Mouse (Mus musculus): Measurements from ENCODE around the gene Olfr690. TPM values are rescaled to one million over a fixed set of nuclear protein-coding genes. Genes with fewer than 3 reads are reported as not detected.

The Olfr690 gene
- total RNA-seq, 2 experiments from 2014 or later = not detected

Other genes starting within 250 kb of the Olfr690 start
- not detected for gene Olfr680-ps1, start 241.3 kb downstream of the Olfr690 start, total RNA-seq (2021)
- gene Olfr681, start 217.3 kb downstream of the Olfr690 start, total RNA-seq (2021) = not detected
- not detected for gene Olfr683, start 187.1 kb downstream of the Olfr690 start, total RNA-seq (2021)
- not detected for gene Olfr684, start 170.5 kb downstream of the Olfr690 start, total RNA-seq (2021)
- gene Olfr685, start 148.1 kb downstream of the Olfr690 start, total RNA-seq (2021) = not detected
- not detected for gene Olfr686, start 126.6 kb downstream of the Olfr690 start, total RNA-seq (2021)
- not detected for gene Olfr688, start 46.0 kb downstream of the Olfr690 start, total RNA-seq (2021)
- not detected for gene Olfr689, start 22.9 kb downstream of the Olfr690 start, total RNA-seq (2021)
- gene Olfr691, start 8.2 kb upstream of the Olfr690 start, total RNA-seq (2021) = not detected
- gene Olfr692, start 34.1 kb upstream of the Olfr690 start, total RNA-seq (2021) = not detected
- gene Gm5901, start 40.9 kb upstream of the Olfr690 start, total RNA-seq (2021) = not detected
- 10 to 100 TPM; 19.5 to 25.2 TPM for gene Fam160a2, start 66.0 kb upstream of the Olfr690 start, total RNA-seq (2021)
- gene Cnga4, start 70.5 kb upstream of the Olfr690 start, total RNA-seq (2021) = under 1 TPM in 1 of 2 experiments, not detected in 1; 0.10 TPM
- gene Cckbr, start 91.6 kb upstream of the Olfr690 start, total RNA-seq (2021) = not detected
- 10 to 100 TPM; 31.4 to 35.5 TPM for gene Cavin3, start 148.2 kb upstream of the Olfr690 start, total RNA-seq (2021)
- gene Smpd1, start 220.3 kb upstream of the Olfr690 start, total RNA-seq (2021) = 100 to 1,000 TPM; 128 to 133 TPM
- 10 to 100 TPM; 80.5 to 86.5 TPM for gene Apbb1, start 247.5 kb upstream of the Olfr690 start, total RNA-seq (2021)

Measured in heart, postnatal 14 days (tissue).